Mouse (Mus musculus) liver, embryonic 13.5 days (tissue): ENCODE data around the gene Syna. TPM values are rescaled to one million over a fixed set of nuclear protein-coding genes. Genes with fewer than 3 reads are reported as not detected.

Experiments
- ATAC-seq: fragments of 200-750 bp; cut with Nextera tagmentation; 2 replicates; pipeline ENCODE4 v1.8.0; 2017; ENCODE audit warnings: low read depth, mild to moderate bottlenecking, moderate number of reproducible peaks, moderate library complexity
- DNase-seq: peaks from one replicate; pipeline ENCODE4 v3.0.0; 2022
- H3K27ac ChIP-seq: fragments of 300-500 bp; sonication (generic); 2 replicates; pipeline ENCODE4 v1.5.1; 2015; ENCODE audit warnings: moderate library complexity, mild to moderate bottlenecking, inconsistent platforms
- H3K27me3 ChIP-seq: fragments of 300-500 bp; sonication (generic); 2 replicates; pipeline ENCODE4 v1.6.1; 2015; ENCODE audit warnings: mild to moderate bottlenecking, inconsistent platforms
- H3K36me3 ChIP-seq: fragments of 300-500 bp; sonication (generic); 2 replicates; pipeline ENCODE4 v1.6.1; 2015; ENCODE audit warnings: mild to moderate bottlenecking, inconsistent platforms
- H3K4me1 ChIP-seq: fragments of 300-500 bp; sonication (generic); replicated peaks from 2 replicates; pipeline ENCODE4 v1.6.1; 2015; ENCODE audit warnings: inconsistent platforms
- H3K4me2 ChIP-seq: fragments of 300-500 bp; sonication (generic); 2 replicates; pipeline ENCODE4 v1.6.1; 2015; ENCODE audit warnings: inconsistent platforms, mild to moderate bottlenecking, moderate library complexity
- H3K4me3 ChIP-seq: fragments of 300-500 bp; sonication (generic); replicated peaks from 2 replicates; pipeline ENCODE4 v1.5.1; 2015; ENCODE audit warnings: mild to moderate bottlenecking, inconsistent platforms
- H3K9ac ChIP-seq: fragments of 300-500 bp; sonication (generic); 2 replicates; pipeline ENCODE4 v1.6.1; 2015; ENCODE audit warnings: mild to moderate bottlenecking, inconsistent platforms
- H3K9me3 ChIP-seq: fragments of 300-500 bp; sonication (generic); replicated peaks from 2 replicates; pipeline ENCODE4 v1.6.1; 2016; ENCODE audit warnings: inconsistent platforms
- WGBS: fragments of 180-500 bp; shearing (Covaris S2); methylation state at CpG from one replicate; pipeline ENCODE4 v1.1.7; 2015; ENCODE audit not compliant: insufficient replicate concordance; 5-methylcytosine and 5-hydroxymethylcytosine counted together
- polyA plus RNA-seq: library from polyadenylated mRNA; unstranded; fragments of >200 nt; fragmentation: Nextera tagmentation; extraction: Ambion mirVana; gene quantifications from 2 replicates; pipeline ENCODE4 v1.2.1, GENCODE M21; 2015

The Syna gene
- polyA plus RNA-seq, 1 experiment from 2014 or later, result not detected

DNA sequence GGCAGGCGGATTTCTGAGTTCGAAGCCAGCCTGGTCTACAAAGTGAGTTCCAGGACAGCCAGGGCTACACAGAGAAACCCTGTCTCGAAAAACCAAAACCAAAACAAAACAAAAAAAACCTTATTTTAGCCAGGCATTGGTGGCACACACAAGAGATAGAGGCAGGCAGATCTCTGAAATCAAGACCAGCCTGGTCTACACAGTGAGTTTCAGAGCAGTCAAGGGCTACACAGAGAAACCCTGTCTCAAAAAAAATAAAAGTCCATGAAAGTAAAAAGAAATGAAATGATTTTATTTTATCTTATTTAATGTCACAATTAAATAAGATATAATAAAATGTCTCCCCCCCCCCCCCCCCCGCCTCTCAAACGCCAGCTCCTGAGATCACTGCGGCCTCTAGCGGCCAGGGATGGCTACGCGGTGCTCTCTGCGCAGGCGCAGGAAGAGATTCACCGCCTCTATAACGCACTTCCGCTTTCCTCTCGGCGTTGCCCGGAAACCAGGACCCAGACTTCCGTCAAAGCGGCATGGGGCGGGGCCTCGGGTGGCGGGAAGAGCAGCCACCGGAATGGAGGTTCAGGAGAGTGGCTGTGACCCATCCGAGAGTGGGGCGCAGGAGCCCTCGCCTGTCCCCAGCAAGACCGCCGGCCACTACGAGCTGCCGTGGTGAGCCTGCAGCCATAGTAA lies 22.4 kb upstream of the Syna start:
- Histone ChIP-seq H3K4me1 (peaks cover 35% of the 10 kb centered on the region), H3K27ac (peak overlapping the region; percentile 75), H3K4me2 (peak overlapping the region; percentile 76), H3K36me3 (peaks cover 11% of the 10 kb centered on the region), H3K4me3 (peak overlapping the region; percentile 78), H3K9ac (peak overlapping the region; percentile 87), H3K9me3 (no peaks in the 10 kb centered on the region), H3K27me3 (no peaks in the 10 kb centered on the region)
- DNase-seq (peak; percentile 95), ATAC-seq (peak; percentile 94)
- WGBS, result 8% methylated on average over 27 of the region's 30 CpGs

DNA sequence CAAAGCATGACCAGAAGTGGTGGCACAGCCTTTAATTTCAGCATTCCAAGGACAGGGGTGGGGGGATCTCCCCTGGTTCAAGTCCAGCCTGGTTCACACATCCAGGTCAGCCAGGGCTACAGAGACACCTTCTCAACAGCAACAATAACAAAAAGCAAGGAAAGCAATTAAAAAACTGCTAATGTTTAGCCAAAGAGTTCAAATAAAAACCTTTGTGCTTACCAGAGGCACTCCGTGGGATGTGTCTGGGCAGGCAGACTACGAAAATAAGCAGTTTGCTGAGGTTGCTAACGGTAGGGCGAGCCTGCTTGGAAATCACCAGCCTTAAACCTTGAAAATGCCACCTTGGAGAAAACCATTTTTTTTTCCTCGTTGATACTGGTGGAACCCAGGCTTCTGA lies 21.2 kb upstream of the Syna start, which contains the start of gene Rfc2:
Gene Rfc2 (plus strand): TSS at position 221 of the 400 bp plus-strand sequence.
- H3K4me1 ChIP-seq, result peaks cover 43% of the 10 kb centered on the region
- H3K27ac ChIP-seq, result no peak within 1 kb of the TSS
- H3K9ac ChIP-seq, result no peak within 1 kb of the TSS
- ATAC-seq (no peak), DNase-seq (no peak)
- no peak within 1 kb of the TSS for H3K4me3 ChIP-seq
- no peaks in the 10 kb centered on the region for H3K27me3 ChIP-seq
- H3K4me2 ChIP-seq, result no peak within 1 kb of the TSS
- 75% methylated on average over 5 of the region's 5 CpGs for WGBS
- H3K9me3 ChIP-seq, result no peaks in the 10 kb centered on the region
- no peaks in the 10 kb centered on the region for H3K36me3 ChIP-seq

DNA sequence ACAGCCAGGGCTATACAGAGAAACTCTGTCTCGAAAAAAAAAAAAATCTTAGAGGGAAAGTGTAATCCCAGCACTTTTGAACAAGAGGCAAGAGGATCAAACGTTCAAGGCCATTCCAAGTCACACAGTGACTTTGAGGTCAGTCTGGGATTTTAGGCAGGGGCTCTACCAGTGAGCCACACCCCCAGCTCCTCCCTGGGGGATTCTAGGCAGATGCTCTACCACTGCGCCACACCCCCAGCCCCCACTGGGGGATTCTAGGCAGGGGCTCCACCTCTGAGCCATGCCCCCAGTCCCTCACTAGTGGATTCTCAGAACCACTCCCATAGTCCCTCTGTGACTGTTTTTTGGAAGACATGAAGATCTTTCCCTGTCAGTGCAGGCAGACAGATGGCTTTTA lies 19.2 kb upstream of the Syna start:
- Histone ChIP-seq H3K36me3 (no peaks in the 10 kb centered on the region), H3K27ac (no peak overlapping the region), H3K9me3 (no peaks in the 10 kb centered on the region), H3K4me1 (peaks cover 30% of the 10 kb centered on the region), H3K4me2 (no peak overlapping the region), H3K4me3 (no peak overlapping the region), H3K27me3 (no peaks in the 10 kb centered on the region), H3K9ac (no peak overlapping the region)
- ATAC-seq (no peak), DNase-seq (no peak)
- WGBS, result 58% methylated on average over 3 of the region's 3 CpGs

DNA sequence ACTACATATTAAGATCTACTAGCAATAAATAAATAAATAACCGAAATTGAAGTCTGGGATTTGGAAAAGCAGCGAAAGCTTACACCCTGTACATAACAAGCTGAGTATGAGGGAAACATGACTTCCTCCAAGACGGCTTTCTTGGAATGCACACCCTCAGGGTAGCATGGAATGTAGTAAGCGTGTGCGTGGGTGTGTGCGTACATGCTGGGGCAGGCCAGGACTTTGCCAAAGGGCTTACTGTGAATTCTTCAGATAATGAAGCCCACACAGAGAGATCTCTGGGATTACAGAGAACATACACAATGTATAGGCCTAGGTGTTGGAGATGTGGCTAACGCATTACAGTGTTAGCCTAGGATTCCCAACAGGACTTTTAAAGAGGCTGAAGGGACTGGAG lies 17.6 kb upstream of the Syna start:
- no peak for DNase-seq
- no peak for ATAC-seq

DNA sequence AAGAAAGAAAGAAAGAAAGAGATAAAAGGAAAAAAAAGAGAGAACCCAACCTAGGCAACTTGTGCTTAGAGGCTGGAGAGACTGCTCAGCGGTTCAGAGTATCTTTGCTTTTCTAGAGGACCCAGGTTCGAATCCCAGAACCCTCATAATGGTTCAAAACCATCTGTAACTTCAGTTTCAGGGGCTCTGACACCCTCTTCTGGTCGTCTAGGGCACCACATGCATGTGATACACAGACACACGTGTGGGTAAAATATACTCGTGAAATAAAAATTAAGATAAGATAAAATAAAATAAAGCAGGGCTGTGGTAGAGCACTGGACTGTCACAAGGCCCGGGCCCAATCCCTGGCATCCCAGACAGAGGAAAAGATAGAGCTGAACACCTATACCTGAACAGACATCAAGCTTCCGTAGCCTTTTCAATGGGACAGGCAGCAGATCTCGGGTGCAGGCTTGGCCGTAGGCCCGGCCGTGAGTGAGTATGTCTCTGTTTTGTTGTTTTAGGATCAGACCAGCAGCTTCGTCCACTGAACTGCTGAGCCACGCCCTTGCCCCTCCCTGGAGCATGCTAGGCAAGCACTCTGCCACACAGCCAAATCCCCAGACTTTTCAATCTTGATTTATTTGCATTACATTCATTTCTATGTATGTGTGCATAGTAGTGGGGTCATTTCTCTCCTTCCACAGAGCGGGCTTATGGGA lies 16.7 kb upstream of the Syna start:
- Histone ChIP-seq H3K36me3 (no peaks in the 10 kb centered on the region), H3K9me3 (no peaks in the 10 kb centered on the region), H3K4me2 (no peak overlapping the region), H3K27me3 (no peaks in the 10 kb centered on the region), H3K27ac (no peak overlapping the region), H3K4me1 (peaks cover 35% of the 10 kb centered on the region), H3K9ac (no peak overlapping the region), H3K4me3 (no peak overlapping the region)
- DNase-seq, result no peak
- ATAC-seq, result no peak
- WGBS, result 68% methylated on average over 14 of the region's 14 CpGs

More for the DNA sequence above, 17.6 kb upstream of the Syna start:
- Histone ChIP-seq H3K9ac (no peak overlapping the region), H3K4me1 (peaks cover 26% of the 10 kb centered on the region), H3K27me3 (no peaks in the 10 kb centered on the region), H3K4me3 (no peak overlapping the region), H3K36me3 (no peaks in the 10 kb centered on the region), H3K4me2 (no peak overlapping the region), H3K27ac (no peak overlapping the region), H3K9me3 (no peaks in the 10 kb centered on the region)
- 79% methylated on average over 7 of the region's 7 CpGs for WGBS

DNA sequence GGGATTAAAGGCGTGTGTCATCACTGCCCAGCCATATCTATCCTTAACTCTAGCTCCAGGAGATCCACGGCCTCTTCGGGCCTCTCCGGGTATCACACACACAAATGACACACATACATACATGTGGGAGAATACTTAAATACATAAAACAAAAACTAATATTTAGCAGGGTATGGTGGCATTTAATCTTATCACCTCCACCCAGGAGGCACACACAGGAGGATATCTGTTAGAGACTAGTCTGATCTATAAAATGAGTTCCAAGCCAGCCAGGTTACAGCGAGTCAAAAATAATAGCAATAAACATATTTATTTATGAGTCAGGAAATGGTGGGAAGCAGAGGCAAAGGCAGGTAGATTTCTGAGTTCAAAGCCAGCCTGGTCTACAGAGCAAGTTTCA lies 15.9 kb upstream of the Syna start:
- Histone ChIP-seq H3K4me2 (no peak overlapping the region), H3K4me3 (no peak overlapping the region), H3K9me3 (no peaks in the 10 kb centered on the region), H3K27me3 (no peaks in the 10 kb centered on the region), H3K27ac (no peak overlapping the region), H3K9ac (no peak overlapping the region), H3K36me3 (no peaks in the 10 kb centered on the region), H3K4me1 (peaks cover 40% of the 10 kb centered on the region)
- ATAC-seq (no peak), DNase-seq (no peak)
- 61% methylated on average over 5 of the region's 5 CpGs for WGBS

DNA sequence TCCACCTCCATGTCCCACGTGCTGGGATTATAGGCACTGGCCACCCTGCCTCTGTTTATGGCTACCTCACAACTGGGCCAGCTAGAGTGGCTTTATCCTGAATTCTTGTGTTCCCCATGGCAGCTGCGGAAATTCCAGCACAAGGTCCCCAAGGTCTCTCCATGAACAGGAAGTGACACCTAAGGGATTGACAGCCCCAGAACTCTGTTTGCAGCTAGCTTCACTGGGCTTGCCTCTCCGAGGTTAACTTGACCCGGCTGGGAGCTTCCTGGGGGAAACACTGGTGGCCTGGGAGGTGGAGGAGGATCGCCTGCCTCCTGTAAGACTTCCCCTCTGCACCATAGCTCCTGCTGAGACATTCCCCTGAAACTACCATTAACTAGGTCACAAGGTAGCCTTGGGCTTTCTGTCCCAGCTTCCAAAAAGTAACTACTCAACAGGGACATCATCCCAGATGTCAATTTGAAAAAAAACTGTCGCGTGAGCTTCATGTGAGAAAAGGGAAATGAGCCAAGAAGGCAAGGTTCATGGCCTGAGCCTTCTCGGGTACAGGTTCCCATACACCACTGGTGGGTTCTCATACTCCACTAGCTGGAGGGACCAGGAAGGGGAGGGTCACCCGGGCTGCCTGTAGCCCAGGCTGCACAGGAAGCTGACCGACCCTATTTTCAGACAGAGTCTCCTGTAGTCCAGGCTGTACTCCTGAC lies 12.7 kb upstream of the Syna start:
- DNase-seq (no peak), ATAC-seq (no peak)
- Histone ChIP-seq H3K9ac (peak overlapping the region; percentile 58), H3K27ac (peak overlapping the region; percentile 4), H3K9me3 (no peaks in the 10 kb centered on the region), H3K36me3 (no peaks in the 10 kb centered on the region), H3K4me1 (peaks cover 40% of the 10 kb centered on the region), H3K27me3 (no peaks in the 10 kb centered on the region), H3K4me2 (peak overlapping the region; percentile 77), H3K4me3 (peak overlapping the region; percentile 55)
- WGBS, result 22% methylated on average over 10 of the region's 10 CpGs

DNA sequence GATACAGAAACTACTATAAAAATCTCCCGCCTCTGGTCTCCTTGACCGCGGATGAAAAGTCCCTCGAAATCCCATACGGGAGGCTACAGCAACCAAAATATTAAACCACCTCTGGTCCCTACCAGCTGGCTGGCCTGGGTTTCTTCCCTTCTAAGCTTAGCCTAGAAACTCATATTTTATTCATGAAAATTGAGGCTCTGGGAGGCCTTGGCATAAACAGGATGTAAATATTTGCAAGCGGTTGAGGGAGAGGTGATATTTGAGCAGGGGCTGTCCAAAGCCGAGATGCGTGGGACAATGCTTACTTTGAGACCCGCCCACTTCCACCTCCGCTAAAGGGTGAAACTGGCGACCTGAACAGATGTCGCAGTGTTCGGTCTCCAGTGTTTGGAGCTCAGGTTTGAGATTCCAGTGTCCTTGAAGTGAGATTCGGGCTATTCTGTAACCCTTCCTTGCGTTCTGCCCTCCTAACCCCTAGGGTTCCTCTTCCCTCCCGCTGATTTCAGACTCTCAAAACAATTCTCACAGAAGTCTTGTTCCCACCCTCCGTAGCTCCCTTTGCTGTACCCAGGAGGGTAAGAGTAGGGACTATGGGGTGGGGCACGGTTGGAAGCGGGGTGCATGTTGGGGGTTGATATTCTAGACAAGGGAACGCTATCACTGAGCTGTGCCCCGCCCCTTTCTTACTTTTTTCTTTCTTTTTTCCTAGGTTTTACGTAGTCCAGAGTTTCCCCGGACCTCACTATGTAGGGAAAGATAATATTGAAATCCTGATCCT lies 11.9 kb upstream of the Syna start:
- Histone ChIP-seq H3K4me3 (peak overlapping the region; percentile 55), H3K27ac (peak overlapping the region; percentile 6), H3K27me3 (no peaks in the 10 kb centered on the region), H3K9ac (peak overlapping the region; percentile 58), H3K9me3 (no peaks in the 10 kb centered on the region), H3K4me2 (peak overlapping the region; percentile 77), H3K4me1 (peaks cover 35% of the 10 kb centered on the region), H3K36me3 (no peaks in the 10 kb centered on the region)
- WGBS, result 1% methylated on average over 23 of the region's 23 CpGs
- DNase-seq (no peak), ATAC-seq (peak; percentile 71)

DNA sequence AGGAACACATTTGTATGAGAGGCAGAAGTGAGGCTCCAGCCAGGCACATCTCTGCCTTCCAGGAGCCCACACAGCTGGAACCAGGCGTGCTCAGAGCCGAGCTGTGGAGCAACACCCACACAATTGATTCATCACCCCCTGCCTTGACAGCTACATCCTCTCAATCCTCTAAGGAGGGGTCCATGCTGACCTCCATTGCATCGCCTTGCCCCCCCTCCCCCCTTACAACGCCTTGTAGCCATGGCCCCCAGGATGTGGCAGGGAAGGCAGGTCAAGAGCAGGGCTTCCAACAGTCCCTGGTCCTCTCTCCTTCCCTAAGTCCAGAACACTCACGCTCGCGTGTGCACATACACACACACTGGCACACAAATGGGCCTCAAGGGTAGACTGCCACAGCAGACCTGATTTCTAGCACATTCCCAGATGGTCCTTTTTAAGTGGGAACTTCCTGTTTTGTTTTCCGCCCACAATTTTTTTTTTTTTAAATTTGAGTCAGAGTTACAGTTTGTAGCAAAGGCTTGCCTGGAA lies 9.1 kb upstream of the Syna start:
- Histone ChIP-seq H3K4me2 (no peak overlapping the region), H3K36me3 (no peaks in the 10 kb centered on the region), H3K9me3 (no peaks in the 10 kb centered on the region), H3K27me3 (no peaks in the 10 kb centered on the region), H3K27ac (no peak overlapping the region), H3K4me1 (peaks cover 22% of the 10 kb centered on the region), H3K4me3 (no peak overlapping the region), H3K9ac (no peak overlapping the region)
- ATAC-seq, result no peak
- no peak for DNase-seq
- WGBS, result 49% methylated on average over 8 of the region's 8 CpGs

DNA sequence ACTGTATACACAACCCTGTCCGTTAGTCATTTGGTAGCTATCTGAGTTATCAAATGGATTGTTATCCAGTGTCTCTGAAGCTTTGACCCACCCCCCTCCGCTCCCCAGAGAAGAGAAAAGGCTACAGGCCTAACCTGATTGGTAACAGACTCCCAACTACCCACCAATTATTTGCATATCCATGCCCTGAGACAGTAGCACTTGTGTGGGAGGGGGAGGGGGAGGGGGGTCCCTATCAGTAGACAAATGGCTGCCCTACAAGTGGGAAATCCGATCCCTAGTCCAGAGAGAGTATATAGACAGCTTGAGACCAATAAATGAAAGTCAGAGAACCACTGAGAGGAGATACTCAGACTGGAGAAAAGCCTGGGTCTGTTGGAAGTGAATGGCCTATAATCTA lies 8.1 kb upstream of the Syna start:
- Histone ChIP-seq H3K36me3 (no peaks in the 10 kb centered on the region), H3K9ac (no peak overlapping the region), H3K9me3 (no peaks in the 10 kb centered on the region), H3K4me2 (no peak overlapping the region), H3K4me1 (peaks cover 19% of the 10 kb centered on the region), H3K27me3 (no peaks in the 10 kb centered on the region), H3K27ac (no peak overlapping the region), H3K4me3 (no peak overlapping the region)
- DNase-seq (no peak), ATAC-seq (no peak)
- WGBS, result 63% methylated on average over 3 of the region's 3 CpGs

DNA sequence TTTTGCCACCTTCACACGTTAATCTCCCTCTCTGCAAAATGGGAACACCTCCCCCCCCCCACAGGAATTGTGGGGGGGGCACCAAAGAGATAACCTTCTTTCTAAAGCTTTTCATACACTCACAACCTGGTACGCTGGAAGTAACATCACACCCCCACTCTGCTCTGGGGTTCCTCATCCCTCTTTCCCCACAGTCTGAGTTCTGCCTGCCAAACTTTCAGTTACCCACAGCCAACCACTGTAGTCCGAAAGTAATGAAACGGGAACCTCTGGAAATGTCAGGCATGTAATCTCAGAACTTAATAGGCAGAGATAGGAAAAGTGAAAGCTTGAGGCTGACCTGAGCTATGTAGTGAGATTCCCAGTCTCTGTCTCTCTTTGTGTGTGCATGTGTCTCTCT lies 7.5 kb upstream of the Syna start:
- no peaks in the 10 kb centered on the region for H3K36me3 ChIP-seq
- no peak overlapping the region for H3K27ac ChIP-seq
- H3K4me1 ChIP-seq, result peaks cover 14% of the 10 kb centered on the region
- WGBS, result 70% methylated on average over 4 of the region's 4 CpGs
- DNase-seq (no peak), ATAC-seq (no peak)
- H3K27me3 ChIP-seq, result no peaks in the 10 kb centered on the region
- no peak overlapping the region for H3K9ac ChIP-seq
- no peaks in the 10 kb centered on the region for H3K9me3 ChIP-seq
- H3K4me2 ChIP-seq, result no peak overlapping the region
- H3K4me3 ChIP-seq, result no peak overlapping the region
